Mouse (Mus musculus) kidney, adult 2 months (tissue): ENCODE measurements around the gene Lilrb4a.

Experiments used
- CTCF ChIP-seq: fragments of 200-500 bp; conservative IDR thresholded peaks from 2 replicates; pipeline ENCODE4 v1.5.1; 2011; ENCODE audit warnings: low read depth, mild to moderate bottlenecking, control low read depth, low read length, moderate library complexity, mixed read lengths; ENCODE audit not compliant: insufficient read depth, insufficient read length
- POLR2A ChIP-seq: fragments of 200-500 bp; IDR thresholded peaks from one replicate; pipeline ENCODE4 v1.6.1; 2011; ENCODE audit warnings: low read depth, low read length, control low read depth

- no peak for TF ChIP-seq CTCF
- no peak for TF ChIP-seq POLR2A
These were observed 35.9 kb downstream of the Lilrb4a start for GRCm38 (mm10) chr10:51526633-51527032.
